Mouse (Mus musculus) MEL (cell line): ENCODE measurements around the gene Otop1. TPM values are rescaled to one million over a fixed set of nuclear protein-coding genes. Genes with fewer than 3 reads are reported as not detected.

ENCODE experiments used
- DNase-seq: peaks from one replicate; pipeline ENCODE4 v3.0.0; 2011; ENCODE audit warnings: low read depth, low spot score
- H3K27ac ChIP-seq: 2 replicates; pipeline ENCODE4 v1.5.1; 2012; ENCODE audit warnings: low read depth, mild to moderate bottlenecking, control low read depth, low read length, moderate library complexity; ENCODE audit not compliant: control insufficient read depth
- H3K27me3 ChIP-seq, 2 experiments: fragments of 150-350 bp in 1 of 2; sonication (generic) in 1 of 2; 2 replicates each; pipeline ENCODE4 v1.6.1; 2012; ENCODE audit warnings: low read length in 2 of 2, mild to moderate bottlenecking in 2 of 2, improper control_type of control experiment in 1 of 2, moderate library complexity in 1 of 2; ENCODE audit not compliant: insufficient read depth in 2 of 2, control insufficient read depth in 1 of 2
- H3K36me3 ChIP-seq, 2 experiments: 2 replicates each; pipeline ENCODE4 v1.6.1; 2012 to 2014; ENCODE audit warnings: low read length in 2 of 2, improper control_type of control experiment in 1 of 2, inconsistent platforms in 1 of 2, mild to moderate bottlenecking in 1 of 2; ENCODE audit not compliant: insufficient read depth in 2 of 2, control insufficient read depth in 1 of 2
- H3K4me1 ChIP-seq, 2 experiments: fragments of 150-350 bp in 1 of 2; sonication (generic) in 1 of 2; 2 replicates each; pipeline ENCODE4 v1.6.1; 2012; ENCODE audit warnings: low read length in 2 of 2, improper control_type of control experiment in 1 of 2, mild to moderate bottlenecking in 1 of 2; ENCODE audit not compliant: insufficient read depth in 2 of 2, control insufficient read depth in 1 of 2
- H3K4me3 ChIP-seq, 2 experiments: fragments of 150-350 bp in 1 of 2; sonication (generic) in 1 of 2; 2 replicates each; pipeline ENCODE4 v1.5.1; 2012; ENCODE audit warnings: low read depth in 2 of 2, low read length in 2 of 2, mild to moderate bottlenecking in 2 of 2, moderate library complexity in 2 of 2, control low read depth in 1 of 2, improper control_type of control experiment in 1 of 2; ENCODE audit not compliant: control insufficient read depth in 1 of 2, insufficient read depth in 1 of 2
- H3K79me2 ChIP-seq: 2 replicates; pipeline ENCODE4 v1.6.1; 2012; ENCODE audit warnings: mild to moderate bottlenecking, low read length, moderate library complexity; ENCODE audit not compliant: control insufficient read depth, poor library complexity, insufficient read depth
- H3K9ac ChIP-seq: 2 replicates; pipeline ENCODE4 v1.6.1; 2012; ENCODE audit warnings: low read depth, mild to moderate bottlenecking, control low read depth, low read length, moderate library complexity; ENCODE audit not compliant: control insufficient read depth, poor library complexity, severe bottlenecking
- H3K9me3 ChIP-seq: fragments of 150-350 bp; sonication (generic); replicated peaks from 2 replicates; pipeline ENCODE4 v1.6.1; 2012; ENCODE audit warnings: mild to moderate bottlenecking, low read length, improper control_type of control experiment, moderate library complexity; ENCODE audit not compliant: insufficient read depth
- CHD1 ChIP-seq: IDR thresholded peaks from 2 replicates; pipeline ENCODE4 v1.6.1; 2012; ENCODE audit warnings: low read depth, mild to moderate bottlenecking, inconsistent platforms, low read length, improper control_type of control experiment
- EP300 ChIP-seq, 2 experiments: IDR thresholded peaks; 2 replicates each; pipeline ENCODE4 v1.6.1; 2011; ENCODE audit warnings: improper control_type of control experiment in 2 of 2, low read length in 2 of 2, low read depth in 1 of 2, mild to moderate bottlenecking in 1 of 2
- ETS1 ChIP-seq: IDR thresholded peaks from 2 replicates; pipeline ENCODE4 v1.6.1; 2012; ENCODE audit warnings: low read depth, mild to moderate bottlenecking, inconsistent platforms, low read length, improper control_type of control experiment, moderate library complexity
- GABPA ChIP-seq: IDR thresholded peaks from 2 replicates; pipeline ENCODE4 v1.6.1; 2012; ENCODE audit warnings: low read depth, mild to moderate bottlenecking, inconsistent platforms, low read length, improper control_type of control experiment, moderate library complexity
- HCFC1 ChIP-seq: IDR thresholded peaks from 2 replicates; pipeline ENCODE4 v1.6.1; 2012; ENCODE audit warnings: low read depth, mild to moderate bottlenecking, inconsistent platforms, low read length, improper control_type of control experiment, moderate library complexity
- KAT2A ChIP-seq: conservative IDR thresholded peaks from 2 replicates; pipeline ENCODE4 v1.6.1; 2012; ENCODE audit warnings: low read depth, low read length, improper control_type of control experiment, inconsistent platforms
- MAZ ChIP-seq: IDR thresholded peaks from 2 replicates; pipeline ENCODE4 v1.6.1; 2012; ENCODE audit warnings: low read depth, mild to moderate bottlenecking, inconsistent platforms, low read length, improper control_type of control experiment
- MYB ChIP-seq: IDR thresholded peaks from 2 replicates; pipeline ENCODE4 v1.6.1; 2011; ENCODE audit warnings: mild to moderate bottlenecking, low read depth, low read length, improper control_type of control experiment
- MYC ChIP-seq: IDR thresholded peaks from 2 replicates; pipeline ENCODE4 v1.6.1; 2011; ENCODE audit warnings: low read depth, mild to moderate bottlenecking, low read length, improper control_type of control experiment, moderate library complexity
- NELFE ChIP-seq: IDR thresholded peaks from 2 replicates; pipeline ENCODE4 v1.6.1; 2011; ENCODE audit warnings: low read depth, low read length, improper control_type of control experiment
- NRF1 ChIP-seq: IDR thresholded peaks from 2 replicates; pipeline ENCODE4 v1.6.1; 2014; ENCODE audit warnings: low read depth, mild to moderate bottlenecking, inconsistent platforms, low read length, improper control_type of control experiment, moderate library complexity; ENCODE audit not compliant: poor library complexity, insufficient read depth, severe bottlenecking
- POLR2A ChIP-seq, 2 experiments: IDR thresholded peaks; 2 replicates each; pipeline ENCODE4 v1.6.1; 2011 to 2012; ENCODE audit warnings: low read length in 2 of 2, mild to moderate bottlenecking in 2 of 2, control low read depth in 1 of 2, improper control_type of control experiment in 1 of 2, low read depth in 1 of 2, moderate library complexity in 1 of 2; ENCODE audit not compliant: control insufficient read depth in 1 of 2, insufficient read depth in 1 of 2, poor library complexity in 1 of 2
- POLR2AphosphoS5 ChIP-seq: IDR thresholded peaks from 2 replicates; pipeline ENCODE4 v1.6.1; 2012; ENCODE audit warnings: low read depth, borderline replicate concordance, mild to moderate bottlenecking, inconsistent platforms, low read length, moderate library complexity, mixed read lengths
- RAD21 ChIP-seq: IDR thresholded peaks from 2 replicates; pipeline ENCODE4 v1.6.1; 2011; ENCODE audit warnings: mild to moderate bottlenecking, low read depth, low read length, improper control_type of control experiment
- RCOR1 ChIP-seq: IDR thresholded peaks from 2 replicates; pipeline ENCODE4 v1.6.1; 2012; ENCODE audit warnings: low read depth, mild to moderate bottlenecking, inconsistent platforms, low read length, improper control_type of control experiment
- SIN3A ChIP-seq: IDR thresholded peaks from 2 replicates; pipeline ENCODE4 v1.6.1; 2012; ENCODE audit warnings: low read length, improper control_type of control experiment, inconsistent platforms
- TBP ChIP-seq: IDR thresholded peaks from 2 replicates; pipeline ENCODE4 v1.8.0; 2011; ENCODE audit warnings: low read depth, low read length, improper control_type of control experiment
- UBTF ChIP-seq: IDR thresholded peaks from 2 replicates; pipeline ENCODE4 v1.6.1; 2012; ENCODE audit warnings: low read depth, mild to moderate bottlenecking, inconsistent platforms, low read length, improper control_type of control experiment, moderate library complexity, borderline replicate concordance; ENCODE audit not compliant: insufficient read depth
- ZKSCAN1 ChIP-seq: IDR thresholded peaks from 2 replicates; pipeline ENCODE4 v1.6.1; 2012; ENCODE audit warnings: low read depth, mild to moderate bottlenecking, inconsistent platforms, low read length, improper control_type of control experiment, moderate library complexity
- ZMIZ1 ChIP-seq: IDR thresholded peaks from 2 replicates; pipeline ENCODE4 v1.6.1; 2012; ENCODE audit warnings: low read depth, mild to moderate bottlenecking, inconsistent platforms, low read length, improper control_type of control experiment, moderate library complexity
- ZNF384 ChIP-seq: IDR thresholded peaks from 2 replicates; pipeline ENCODE4 v1.6.1; 2012; ENCODE audit warnings: low read depth, mild to moderate bottlenecking, inconsistent platforms, low read length, improper control_type of control experiment
- polyA plus RNA-seq, 2 experiments: library from polyadenylated mRNA; stranded (reverse) in 1 of 2; unstranded in 1 of 2; fragments of >175 nt in 1 of 2; fragments of >200 nt in 1 of 2; gene quantifications; 2 replicates each; pipeline versions ENCODE4 v1.2.1 to v1.2.4; 2012; ENCODE audit warnings: low replicate concordance in 2 of 2, low read depth in 1 of 2; ENCODE audit not compliant: insufficient read length in 2 of 2, insufficient read depth in 1 of 2, missing spikeins in 1 of 2
- total RNA-seq: library from RNA; depleted of rRNA; stranded (reverse); fragments of 300-350 nt; gene quantifications from 2 replicates; pipeline ENCODE4 v1.2.3, GENCODE M21; 2012

Otop1 gene
- total and polyA plus RNA-seq, 3 experiments = 0.08 TPM; not detected in 2

DNA sequence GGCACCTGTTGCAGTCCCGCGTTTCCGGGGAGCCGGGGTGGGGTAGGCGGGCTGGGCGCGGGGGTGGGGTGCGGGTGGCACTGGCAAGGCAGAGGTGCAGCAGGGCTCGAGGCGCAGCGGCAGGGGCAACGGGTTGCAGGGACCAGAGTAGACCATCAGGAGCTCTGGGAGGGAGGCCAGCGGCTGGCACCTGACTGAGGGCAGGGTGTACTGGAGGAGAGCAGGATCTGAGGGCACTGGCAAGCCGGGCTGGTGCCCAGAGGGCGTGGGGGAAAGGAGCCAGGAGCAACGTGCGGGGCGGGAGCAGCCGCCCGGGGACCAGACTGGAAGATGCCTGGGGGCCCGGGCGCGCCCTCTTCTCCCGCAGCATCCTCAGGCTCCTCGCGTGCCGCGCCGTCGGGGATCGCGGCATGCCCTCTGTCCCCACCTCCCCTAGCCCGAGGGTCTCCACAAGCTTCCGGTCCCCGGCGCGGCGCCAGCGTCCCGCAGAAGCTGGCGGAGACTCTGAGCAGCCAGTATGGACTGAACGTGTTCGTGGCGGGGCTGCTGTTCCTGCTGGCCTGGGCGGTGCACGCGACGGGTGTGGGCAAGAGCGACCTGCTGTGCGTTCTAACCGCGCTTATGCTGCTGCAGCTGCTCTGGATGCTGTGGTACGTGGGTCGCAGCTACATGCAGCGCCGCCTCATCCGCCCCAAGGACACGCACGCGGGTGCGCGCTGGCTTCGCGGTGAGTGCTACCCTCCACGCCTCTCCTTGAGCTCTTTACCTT, 1.5 kb downstream of the Otop1 start:
- Histone ChIP-seq H3K9me3 (no peaks in the 10 kb centered on the region), H3K4me1 (peaks cover 0 to 14% of the 10 kb centered on the region in 2 experiments; a peak in 1 of 4 replicates), H3K27ac (no peak overlapping the region), H3K9ac (no peak overlapping the region), H3K4me3 (no peak overlapping the region), H3K36me3 (peaks cover 0 to 2% of the 10 kb centered on the region in 2 experiments; a peak in 1 of 4 replicates), H3K79me2 (no peaks in the 10 kb centered on the region), H3K27me3 (no peaks in the 10 kb centered on the region)
- TF ChIP-seq MAZ (no peak), UBTF (no peak), POLR2A (IDR thresholded peaks at IDR 0.05; ENCODE audit: control insufficient read depth in 1 of 2, insufficient read depth in 1 of 2, low read depth in 1 of 2, low read length in 2 of 2, poor library complexity in 1 of 2) (no peak), GABPA (no peak), ZNF384 (no peak), RAD21 (no peak), ZKSCAN1 (no peak), POLR2AphosphoS5 (no peak), KAT2A (no peak), MYC (no peak), RCOR1 (no peak), ZMIZ1 (no peak), SIN3A (no peak), CHD1 (no peak), HCFC1 (no peak), NELFE (no peak)
- DNase-seq = no peak

DNA sequence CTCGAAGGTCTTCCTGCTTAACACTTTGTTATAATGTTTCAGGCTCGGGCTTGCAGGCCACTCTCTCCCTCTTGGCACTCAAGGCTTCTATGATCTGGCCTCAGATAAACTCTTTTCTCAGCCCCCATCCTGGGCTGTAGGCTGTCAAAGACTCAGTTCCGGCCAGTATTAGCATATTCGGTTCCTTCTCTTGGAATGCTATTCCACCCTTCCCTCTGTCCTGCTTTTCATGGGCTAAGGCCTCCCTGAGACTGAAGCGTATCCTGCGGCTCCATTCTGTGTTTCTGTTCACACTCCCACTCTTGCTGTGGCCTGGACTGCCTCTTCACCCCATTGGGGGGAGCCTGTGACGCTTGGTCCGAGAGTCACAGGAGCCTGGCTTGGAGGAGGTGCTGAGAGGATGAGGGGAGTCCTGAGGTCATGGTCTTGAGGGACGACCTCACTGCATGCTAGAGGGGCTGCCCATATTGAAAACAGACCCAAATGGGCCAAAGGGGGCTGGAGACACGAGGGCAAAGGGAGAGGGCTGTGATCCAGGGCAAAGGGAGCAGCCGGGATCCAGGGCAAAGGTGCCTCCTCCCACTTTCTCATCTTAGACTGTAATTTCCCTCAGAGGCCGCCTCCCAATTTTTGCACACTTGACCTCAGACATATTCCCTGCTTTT, 2.3 kb downstream of the Otop1 start:
- no peak for TF ChIP-seq EP300 (IDR thresholded peaks at IDR 0.05; ENCODE audit: low read depth in 1 of 2, low read length in 2 of 2)
- no peak for TF ChIP-seq MYB
- TF ChIP-seq MAZ = no peak
- TF ChIP-seq ETS1 = no peak
- TF ChIP-seq TBP = no peak
- no peak for TF ChIP-seq ZNF384
- TF ChIP-seq ZKSCAN1 = no peak
- TF ChIP-seq POLR2A (IDR thresholded peaks at IDR 0.05; ENCODE audit: control insufficient read depth in 1 of 2, insufficient read depth in 1 of 2, low read depth in 1 of 2, low read length in 2 of 2, poor library complexity in 1 of 2) = no peak
- TF ChIP-seq NRF1 = no peak
- TF ChIP-seq, all 39 proteins: peak for 0
- no peak for DNase-seq
- H3K4me1 ChIP-seq = peaks cover 0 to 14% of the 10 kb centered on the region in 2 experiments; a peak in 1 of 4 replicates
- no peaks in the 10 kb centered on the region for H3K79me2 ChIP-seq
- no peak overlapping the region for H3K27ac ChIP-seq
- no peaks in the 10 kb centered on the region for H3K27me3 ChIP-seq
- peaks cover 0 to 2% of the 10 kb centered on the region in 2 experiments; a peak in 1 of 4 replicates for H3K36me3 ChIP-seq
- no peak overlapping the region for H3K4me3 ChIP-seq
- no peaks in the 10 kb centered on the region for H3K9me3 ChIP-seq
- H3K9ac ChIP-seq = no peak overlapping the region
